Mouse (Mus musculus) regulatory T cell (primary cell): ENCODE data around the gene Gpc4.

Source experiments
- in situ Hi-C: fragments of 300-600 bp; cut with MboI, MseI; formaldehyde crosslinking; loops from one replicate; pipeline ENCODE4 v1.15.1; 2025; ENCODE audit warnings: high pct_unique_total_duplicates

The Gpc4 gene

GRCm38 (mm10) chrX:52151100-52151499 lies 14.0 kb downstream of the Gpc4 start:
- in situ Hi-C loops: no loop called here

DNA sequence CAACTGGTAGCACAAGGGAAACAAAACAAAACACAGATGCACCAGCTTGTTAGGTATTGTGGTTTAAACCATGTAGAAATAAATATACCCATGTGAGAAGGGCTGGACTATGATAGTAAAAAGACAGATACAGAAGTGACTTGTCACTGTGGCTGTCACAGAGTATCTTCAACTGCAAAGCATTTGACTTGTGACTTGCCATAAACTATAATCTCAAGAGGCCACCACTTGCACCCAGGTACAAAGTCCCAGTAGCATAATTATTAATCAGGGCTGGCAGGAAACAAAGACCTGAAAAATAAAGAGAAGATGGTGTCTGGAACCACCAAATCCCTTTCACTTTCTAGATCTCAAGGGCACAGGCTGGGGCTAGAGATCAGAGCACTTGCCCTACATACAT lies 19.5 kb downstream of the Gpc4 start:
- in situ Hi-C loops: no loop called here

GRCm38 (mm10) chrX:52144491-52144890 lies 20.6 kb downstream of the Gpc4 start:
- in situ Hi-C loops: no loop called here

DNA sequence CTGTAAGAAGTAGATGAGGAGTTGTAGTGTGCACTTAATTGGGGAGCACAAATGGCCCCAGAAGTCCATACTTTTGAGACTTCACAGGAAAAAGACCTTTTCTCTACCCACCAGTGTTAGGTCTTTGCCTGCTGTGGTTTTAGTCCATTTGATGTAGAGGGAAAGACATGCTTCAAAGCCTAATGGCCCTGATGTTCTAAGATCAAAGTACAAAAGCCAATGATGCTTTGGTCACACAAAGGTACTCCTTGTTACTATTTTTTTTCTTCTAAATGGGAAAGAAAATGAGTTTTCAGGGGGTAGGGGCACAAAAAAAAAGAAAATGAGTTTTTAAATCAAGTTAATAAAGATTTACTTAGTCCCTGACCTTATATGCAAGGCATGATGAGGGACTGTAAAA lies 24.7 kb downstream of the Gpc4 start:
- in situ Hi-C loops: no loop called here

DNA sequence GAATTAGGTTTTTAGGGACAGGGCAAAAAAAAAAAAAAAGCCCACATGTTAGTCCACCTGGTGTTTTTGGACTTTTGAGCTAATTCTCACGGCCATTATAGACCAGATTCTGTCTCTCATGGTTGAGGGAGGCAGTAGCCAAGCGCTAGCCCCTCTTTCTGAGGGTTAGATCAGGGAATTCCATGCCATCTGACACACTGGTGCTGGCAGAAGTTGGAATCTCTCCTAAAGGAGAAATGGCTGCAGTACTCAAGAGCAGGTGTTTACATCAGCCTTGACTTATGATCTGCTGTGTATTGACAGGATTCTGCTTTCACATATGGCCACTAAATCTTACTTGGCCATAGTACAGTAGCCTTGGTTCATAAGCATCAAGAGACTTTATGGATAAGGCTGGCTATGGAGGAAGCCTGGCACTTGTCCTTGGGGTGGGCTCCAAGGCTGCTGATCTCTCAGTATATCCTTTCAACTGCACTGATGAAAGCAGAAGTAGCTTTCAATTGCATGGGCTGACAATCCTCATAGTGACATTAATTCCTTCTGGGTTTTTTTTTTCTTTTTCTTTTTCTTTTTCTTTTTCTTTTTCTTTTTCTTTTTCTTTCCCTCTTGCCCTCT lies 26.5 kb downstream of the Gpc4 start:
- in situ Hi-C loops: no loop called here

- in situ Hi-C loops: no loop called here
Observed at GRCm38 (mm10) chrX:52138033-52138432, 27.0 kb downstream of the Gpc4 start.

GRCm38 (mm10) chrX:52136525-52136924 lies 28.5 kb downstream of the Gpc4 start:
- in situ Hi-C loops: no loop called here

- in situ Hi-C loops: no loop called here
Observed at GRCm38 (mm10) chrX:52129604-52130003, 35.4 kb downstream of the Gpc4 start.

- in situ Hi-C loops: no loop called here
Observed at GRCm38 (mm10) chrX:52128794-52129193, 36.3 kb downstream of the Gpc4 start.

DNA sequence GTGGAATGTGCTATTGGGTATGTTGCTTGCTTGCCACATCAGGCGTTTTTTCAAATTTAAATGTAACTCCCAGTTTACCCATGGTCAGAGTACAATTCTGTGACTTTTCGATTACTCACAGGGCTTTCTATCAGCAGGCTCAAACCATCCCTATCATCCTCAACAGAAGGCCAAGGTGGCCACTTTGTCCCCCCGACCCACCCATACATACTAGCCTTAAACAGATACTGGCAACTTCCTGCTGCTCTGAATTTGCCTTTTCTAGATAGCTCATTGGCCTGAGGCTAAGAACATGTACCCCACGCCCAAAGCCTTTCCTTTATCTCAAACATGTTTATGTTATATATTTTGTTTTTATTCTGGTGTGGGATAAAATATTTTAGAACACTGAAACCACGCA lies 51.4 kb downstream of the Gpc4 start:
- in situ Hi-C loops: no loop called here

DNA sequence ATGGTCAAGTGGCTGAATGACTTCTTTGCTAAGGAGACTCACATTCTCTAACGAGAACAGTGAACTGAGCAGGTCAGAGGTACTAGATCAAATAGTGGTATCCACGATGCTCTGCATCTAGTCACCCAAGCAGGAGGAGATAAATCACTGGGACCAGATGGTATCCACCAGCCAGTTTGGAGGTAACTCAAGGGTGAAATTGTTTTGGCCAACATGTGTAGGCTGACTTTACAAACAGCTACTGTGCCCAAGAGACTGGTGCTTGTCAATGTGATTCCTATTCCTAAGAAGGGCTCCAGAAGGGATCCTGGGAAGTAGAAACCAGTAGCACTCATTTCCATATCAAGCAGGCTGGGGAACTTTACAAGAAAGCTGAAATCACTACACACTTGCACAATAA lies 55.4 kb downstream of the Gpc4 start:
- in situ Hi-C loops: no loop called here

DNA sequence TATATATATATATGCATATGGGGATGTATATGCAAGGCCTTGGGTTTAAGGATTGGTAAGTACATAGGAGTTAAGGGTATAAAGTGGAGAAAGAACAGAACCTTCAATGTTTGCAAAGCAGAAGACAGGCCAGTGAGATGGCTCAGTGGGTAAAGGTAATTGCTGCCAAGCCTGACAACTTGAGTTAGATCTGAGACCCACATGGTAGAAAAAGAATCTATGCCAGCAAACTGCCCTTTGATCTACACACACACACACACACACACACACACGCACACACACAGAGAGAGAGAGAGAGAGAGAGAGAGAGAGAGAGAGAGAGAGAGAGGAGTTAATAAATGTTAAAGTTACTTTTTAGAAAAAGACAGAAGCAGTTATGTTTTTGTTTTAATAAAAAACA lies 56.1 kb downstream of the Gpc4 start:
- in situ Hi-C loops: no loop called here

DNA sequence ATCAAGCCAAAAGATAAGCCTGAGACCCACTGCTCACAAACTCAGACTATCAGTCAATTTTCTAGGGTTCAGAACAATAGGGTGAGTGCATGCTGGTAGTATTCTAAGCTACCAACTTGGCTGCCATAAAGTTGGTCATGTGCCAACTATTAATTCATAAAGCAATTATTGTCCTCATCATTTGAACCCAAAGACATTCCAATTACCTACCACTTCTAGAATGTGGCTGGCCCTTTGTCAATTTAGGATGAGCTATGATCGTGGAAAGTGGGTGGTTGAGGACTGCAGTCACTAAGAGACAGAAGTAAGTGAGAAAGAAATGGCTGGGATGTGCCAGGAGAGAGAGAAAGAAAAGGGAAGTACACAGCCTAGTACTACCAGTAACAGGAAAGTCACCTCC lies 61.3 kb downstream of the Gpc4 start:
- in situ Hi-C loops: no loop called here

GRCm38 (mm10) chrX:52101940-52102339 lies 63.1 kb downstream of the Gpc4 start:
- in situ Hi-C loops: no loop called here

DNA sequence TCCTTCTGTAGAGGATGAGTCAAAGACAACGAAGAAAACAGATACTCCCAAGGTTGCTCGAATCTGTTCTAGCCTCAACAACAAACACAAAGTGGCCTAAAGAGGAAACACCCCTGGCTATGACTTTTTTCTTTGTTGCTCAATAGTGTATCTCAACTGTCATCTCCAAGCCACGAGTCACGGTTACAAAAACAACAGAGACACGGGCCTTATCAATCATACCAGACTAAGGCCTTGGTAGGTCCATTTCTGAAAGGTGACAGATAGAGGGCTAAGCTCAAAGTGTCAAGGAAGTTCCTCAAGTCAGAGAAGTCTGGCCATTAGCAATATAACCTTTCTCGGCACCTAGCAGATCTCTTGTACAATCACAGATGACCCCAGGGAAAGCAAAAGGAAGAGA lies 63.6 kb downstream of the Gpc4 start:
- in situ Hi-C loops: no loop called here

DNA sequence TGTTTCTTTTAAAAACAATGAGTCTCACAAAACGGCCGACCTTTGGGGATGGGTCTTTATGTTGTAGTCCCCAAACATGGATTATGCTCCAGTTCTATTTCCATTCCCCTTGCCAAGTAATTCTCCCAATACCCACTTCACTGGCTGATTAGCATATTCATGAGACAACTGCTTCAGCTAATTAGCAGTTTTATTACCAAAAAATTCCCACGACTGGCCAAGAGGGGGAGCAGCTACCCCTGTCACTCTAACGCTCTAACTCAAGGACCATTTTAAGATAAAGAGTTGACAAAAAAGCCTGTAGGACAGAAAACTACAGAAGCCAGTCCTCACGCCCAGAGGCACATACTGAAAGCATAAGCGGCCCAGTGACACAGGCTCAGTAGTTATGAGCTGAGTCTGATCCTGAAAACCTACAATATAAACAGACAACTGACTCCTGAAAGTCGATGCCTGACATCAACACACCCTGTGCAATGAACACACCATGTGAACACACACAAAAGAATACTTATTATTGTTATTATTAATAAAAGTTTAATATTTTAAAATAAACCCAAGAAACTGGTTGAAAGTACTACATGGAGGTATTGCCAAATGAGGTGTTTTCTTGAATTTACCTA lies 77.2 kb downstream of the Gpc4 start:
- in situ Hi-C loops: no loop called here

DNA sequence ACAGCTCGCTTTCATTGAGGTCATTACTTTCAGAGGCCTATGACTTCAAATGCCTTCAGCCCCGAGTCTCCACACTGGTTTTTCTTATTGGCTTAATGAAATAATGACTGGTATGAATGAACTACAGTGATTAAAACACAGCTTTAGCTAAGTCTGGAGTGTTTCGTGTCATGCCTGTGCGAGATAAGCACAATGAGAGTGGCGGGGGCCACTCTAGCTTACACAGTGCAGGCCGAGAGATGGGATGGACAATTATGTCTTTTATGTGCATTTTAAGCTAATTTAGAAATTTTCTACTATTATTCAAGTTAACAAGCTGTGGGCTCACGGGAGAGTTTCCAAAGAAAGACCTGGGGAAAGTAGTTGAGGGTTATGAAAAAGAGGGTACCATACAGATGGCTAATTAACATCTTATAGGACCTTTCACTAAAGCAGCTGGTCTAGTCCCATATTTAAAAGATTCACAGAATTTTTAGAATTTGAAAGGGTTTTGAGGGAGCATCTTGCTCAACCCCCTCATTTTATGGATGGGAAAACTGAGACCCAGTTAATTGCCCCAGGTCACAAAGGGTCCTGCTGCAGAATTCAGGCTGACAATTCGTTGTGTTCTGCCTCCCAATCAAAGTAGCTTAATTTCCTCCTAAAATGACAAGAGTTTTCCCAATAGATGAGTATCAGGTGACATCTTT lies 78.0 kb downstream of the Gpc4 start:
- in situ Hi-C loops: no loop called here

DNA sequence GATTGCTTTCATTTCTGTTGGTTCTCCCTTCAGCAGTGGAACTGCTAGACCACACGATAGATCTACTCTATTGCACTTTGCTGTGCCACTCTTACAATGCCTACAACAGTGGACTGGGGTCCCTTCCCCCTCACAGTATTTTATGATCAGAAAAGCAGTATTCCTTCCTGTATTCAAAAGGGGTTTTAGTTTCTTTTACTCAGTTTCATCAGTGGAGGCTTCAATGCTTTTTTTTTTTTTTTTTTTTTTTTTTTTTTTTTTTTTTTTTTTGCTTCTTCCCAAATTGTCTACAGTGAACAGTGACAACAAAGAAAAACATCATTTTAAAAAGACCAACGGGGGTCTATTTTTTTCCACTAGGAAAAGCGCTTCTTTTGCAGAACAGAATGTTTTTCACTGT lies 81.5 kb downstream of the Gpc4 start:
- in situ Hi-C loops: no loop called here

GRCm38 (mm10) chrX:52072410-52072809 lies 92.6 kb downstream of the Gpc4 start:
- in situ Hi-C loops: no loop called here

GRCm38 (mm10) chrX:52053416-52053815 lies 111.6 kb downstream of the Gpc4 start:
- in situ Hi-C loops: no loop called here

DNA sequence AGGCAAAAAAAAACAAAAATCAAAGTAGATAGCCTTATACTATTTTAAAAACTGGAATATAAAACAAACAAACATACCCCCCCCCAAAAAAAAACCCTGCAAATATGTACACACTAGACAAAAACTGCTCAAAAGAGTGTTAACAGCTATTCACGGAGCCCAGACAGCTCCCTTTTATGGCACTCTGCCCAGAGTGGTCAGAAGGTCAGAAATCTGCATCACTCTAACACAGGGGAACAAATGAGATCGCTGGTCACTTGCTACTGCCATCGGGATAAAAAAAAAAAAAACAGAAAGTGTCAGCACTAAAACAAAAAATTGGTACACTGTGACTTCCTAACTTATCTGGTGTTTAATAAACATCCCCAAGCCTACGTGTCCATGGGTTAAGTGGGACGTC lies 113.0 kb downstream of the Gpc4 start:
- in situ Hi-C loops: no loop called here

GRCm38 (mm10) chrX:52050941-52051340 lies 114.1 kb downstream of the Gpc4 start:
- in situ Hi-C loops: no loop called here

DNA sequence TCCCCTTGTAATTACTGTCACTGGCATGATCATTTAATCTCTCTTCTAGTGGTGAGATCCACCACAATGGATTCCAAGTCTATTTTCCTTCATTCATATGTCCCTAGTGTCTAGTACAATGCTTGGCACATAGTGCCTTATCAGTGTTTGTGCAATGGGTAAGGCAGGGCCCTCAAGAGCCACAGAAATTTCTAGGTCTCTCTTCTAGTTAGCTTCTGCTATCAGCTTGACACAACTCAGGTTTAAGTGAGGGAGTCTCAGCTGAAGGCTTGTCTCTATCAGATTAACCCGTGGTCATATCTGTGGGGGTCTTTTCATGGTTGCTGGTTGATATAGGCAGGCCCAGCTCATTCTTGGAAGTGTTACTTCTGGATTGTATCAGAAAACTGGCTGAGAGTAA lies 125.2 kb downstream of the Gpc4 start:
- in situ Hi-C loops: no loop called here
